Mouse (Mus musculus): Measurements from ENCODE around the gene Zswim3. TPM values are rescaled to one million over a fixed set of nuclear protein-coding genes. Genes with fewer than 3 reads are reported as not detected.
A peak's percentile ranks its signal among the peaks of the same experiment; 100 is the strongest.

Gene Zswim3
- polyA plus RNA-seq, 1 experiment = 0.40 TPM

GRCm38 (mm10) chr2:164822636-164823165 lies 17.8 kb downstream of the Zswim3 start, which contains the start of gene Zswim1:
Gene Zswim1 (plus strand): TSS chr2:164822686.
- TF ChIP-seq GATA1 (IDR thresholded peaks at IDR 0.05; ENCODE audit: borderline replicate concordance, low read length) = no peak
- TF ChIP-seq FLI1 (IDR thresholded peaks at IDR 0.05; ENCODE audit: low read length) = no peak
- H3K36me3 ChIP-seq (replicated peaks; ENCODE audit: low read length) = peaks cover 76% of the 10 kb centered on the region

GRCm38 (mm10) chr2:164823181-164823585 lies 18.3 kb downstream of the Zswim3 start:
- peaks cover 47% of the 10 kb centered on the region for H3K4me1 ChIP-seq
- no peak for TF ChIP-seq FLI1 (IDR thresholded peaks at IDR 0.05; ENCODE audit: low read length)
- TF ChIP-seq GATA1 (IDR thresholded peaks at IDR 0.05; ENCODE audit: borderline replicate concordance, low read length) = no peak
- H3K4me3 ChIP-seq (replicated peaks) = peak overlapping the region; percentile 99
- no peaks in the 10 kb centered on the region for H3K27me3 ChIP-seq (replicated peaks)
- H3K36me3 ChIP-seq (replicated peaks; ENCODE audit: low read length) = peaks cover 76% of the 10 kb centered on the region
- H3K9me3 ChIP-seq = no peaks in the 10 kb centered on the region

More at GRCm38 (mm10) chr2:164822636-164823165, 17.8 kb downstream of the Zswim3 start, which contains the start of gene Zswim1:
- Histone ChIP-seq H3K4me3 (replicated peaks) (peak within 1 kb of the TSS; percentile 99), H3K9me3 (no peaks in the 10 kb centered on the region), H3K27me3 (replicated peaks) (no peaks in the 10 kb centered on the region), H3K4me1 (peaks cover 51% of the 10 kb centered on the region)

- H3K27me3 ChIP-seq (replicated peaks) = no peaks in the 10 kb centered on the region
- peak overlapping the region; percentile 99 for H3K4me3 ChIP-seq (replicated peaks)
- TF ChIP-seq FLI1 (IDR thresholded peaks at IDR 0.05; ENCODE audit: low read length) = no peak
- no peak for TF ChIP-seq GATA1 (IDR thresholded peaks at IDR 0.05; ENCODE audit: borderline replicate concordance, low read length)
- peaks cover 81% of the 10 kb centered on the region for H3K36me3 ChIP-seq (replicated peaks; ENCODE audit: low read length)
- H3K4me1 ChIP-seq = peaks cover 47% of the 10 kb centered on the region
- H3K9me3 ChIP-seq = no peaks in the 10 kb centered on the region
These were observed 19.1 kb downstream of the Zswim3 start for GRCm38 (mm10) chr2:164823969-164824368.

GRCm38 (mm10) chr2:164825521-164825920 lies 20.6 kb downstream of the Zswim3 start:
- no peak for TF ChIP-seq GATA1 (IDR thresholded peaks at IDR 0.05; ENCODE audit: borderline replicate concordance, low read length)
- TF ChIP-seq FLI1 (IDR thresholded peaks at IDR 0.05; ENCODE audit: low read length) = no peak
- H3K9me3 ChIP-seq = no peaks in the 10 kb centered on the region
- peaks cover 68% of the 10 kb centered on the region for H3K36me3 ChIP-seq (replicated peaks; ENCODE audit: low read length)
- H3K4me1 ChIP-seq = peaks cover 49% of the 10 kb centered on the region
- H3K27me3 ChIP-seq (replicated peaks) = no peaks in the 10 kb centered on the region
- no peak overlapping the region for H3K4me3 ChIP-seq (replicated peaks)

GRCm38 (mm10) chr2:164827146-164827850 lies 22.4 kb downstream of the Zswim3 start:
- TF ChIP-seq GATA1 (IDR thresholded peaks at IDR 0.05; ENCODE audit: borderline replicate concordance, low read length) = no peak
- no peak for TF ChIP-seq FLI1 (IDR thresholded peaks at IDR 0.05; ENCODE audit: low read length)
- H3K4me3 ChIP-seq (replicated peaks) = no peak overlapping the region
- H3K27me3 ChIP-seq (replicated peaks) = peaks cover 3% of the 10 kb centered on the region
- H3K4me1 ChIP-seq = peaks cover 48% of the 10 kb centered on the region
- H3K9me3 ChIP-seq = no peaks in the 10 kb centered on the region
- H3K36me3 ChIP-seq (replicated peaks; ENCODE audit: low read length) = peaks cover 51% of the 10 kb centered on the region

- H3K27me3 ChIP-seq (replicated peaks) = peaks cover 3% of the 10 kb centered on the region
- peaks cover 54% of the 10 kb centered on the region for H3K4me1 ChIP-seq
- H3K9me3 ChIP-seq = no peaks in the 10 kb centered on the region
- TF ChIP-seq GATA1 (IDR thresholded peaks at IDR 0.05; ENCODE audit: borderline replicate concordance, low read length) (no peak), FLI1 (IDR thresholded peaks at IDR 0.05; ENCODE audit: low read length) (no peak)
- no peak within 1 kb of the TSS for H3K4me3 ChIP-seq (replicated peaks)
- peaks cover 51% of the 10 kb centered on the region for H3K36me3 ChIP-seq (replicated peaks; ENCODE audit: low read length)
These were observed 23.5 kb downstream of the Zswim3 start, which contains the start of gene Spata25 for GRCm38 (mm10) chr2:164828437-164828836. Gene Spata25 (minus strand): TSS chr2:164828537.

- H3K36me3 ChIP-seq (replicated peaks; ENCODE audit: low read length) = peaks cover 49% of the 10 kb centered on the region
- H3K4me1 ChIP-seq = peaks cover 54% of the 10 kb centered on the region
- TF ChIP-seq GATA1 (IDR thresholded peaks at IDR 0.05; ENCODE audit: borderline replicate concordance, low read length) = no peak
- no peak for TF ChIP-seq FLI1 (IDR thresholded peaks at IDR 0.05; ENCODE audit: low read length)
- peaks cover 3% of the 10 kb centered on the region for H3K27me3 ChIP-seq (replicated peaks)
- H3K9me3 ChIP-seq = no peaks in the 10 kb centered on the region
- no peak overlapping the region for H3K4me3 ChIP-seq (replicated peaks)
These were observed 24.2 kb downstream of the Zswim3 start for GRCm38 (mm10) chr2:164829090-164829489.

- Histone ChIP-seq H3K4me1 (peaks cover 53% of the 10 kb centered on the region), H3K9me3 (no peaks in the 10 kb centered on the region)
- no peak for TF ChIP-seq GATA1 (IDR thresholded peaks at IDR 0.05; ENCODE audit: borderline replicate concordance, low read length)
- no peak for TF ChIP-seq FLI1 (IDR thresholded peaks at IDR 0.05; ENCODE audit: low read length)
These were observed 26.1 kb downstream of the Zswim3 start for GRCm38 (mm10) chr2:164831029-164831428.

GRCm38 (mm10) chr2:164832032-164832747 lies 27.3 kb downstream of the Zswim3 start:
- Histone ChIP-seq H3K9me3 (no peaks in the 10 kb centered on the region), H3K4me1 (peaks cover 45% of the 10 kb centered on the region), H3K36me3 (replicated peaks; ENCODE audit: low read length) (peaks cover 42% of the 10 kb centered on the region), H3K4me3 (replicated peaks) (peak overlapping the region; percentile 99), H3K27me3 (replicated peaks) (peaks cover 3% of the 10 kb centered on the region)
- TF ChIP-seq FLI1 (IDR thresholded peaks at IDR 0.05; ENCODE audit: low read length) = no peak
- no peak for TF ChIP-seq GATA1 (IDR thresholded peaks at IDR 0.05; ENCODE audit: borderline replicate concordance, low read length)

More at GRCm38 (mm10) chr2:164831029-164831428, 26.1 kb downstream of the Zswim3 start:
- H3K4me3 ChIP-seq (replicated peaks) = no peak overlapping the region
- H3K27me3 ChIP-seq (replicated peaks) = peaks cover 3% of the 10 kb centered on the region
- peaks cover 42% of the 10 kb centered on the region for H3K36me3 ChIP-seq (replicated peaks; ENCODE audit: low read length)
